In genomic region chr3:90413011-90413396, GRCm38 (mm10) we compare ENCODE assay signal across 14 mouse cellular contexts. TPM values are rescaled to one million over a fixed set of nuclear protein-coding genes. Genes with fewer than 3 reads are reported as not detected.
A peak's percentile ranks its signal among the peaks of the same experiment; 100 is the strongest.
DNase-seq lines count a peak whose midpoint lies in the region; ATAC-seq and TF ChIP-seq lines count a peak whose summit lies in the region.
"Had no signal": no experiment of that assay in that cellular context is flagged by ENCODE, and none has a peak within 500 bp of the region (broad histone marks: within the 10 kb centered on the region; RNA-seq: fewer than 3 reads in every experiment).

No protein-coding gene starts in this region.

- no peak for DNase-seq in cerebellum, adult 11 months
- DNase-seq in hindbrain, embryonic 10.5 days (ENCODE audit: low spot score): no peak
- no peak for DNase-seq in lung, postnatal 4 days
- no peak for DNase-seq in hindbrain, postnatal 0 days (ENCODE audit: low spot score)
- DNase-seq in layer of hippocampus, adult 18-20 months (ENCODE audit: low spot score in 2 of 2): no peak
- DNase-seq: layer of hippocampus, adult 9-11 months had no signal

- 78% methylated on average over 3 of the region's 3 CpGs for WGBS in hindbrain, embryonic 15.5 days
- 78% methylated on average over 3 of the region's 3 CpGs for WGBS in hindbrain, embryonic 10.5 days
- WGBS in lung, embryonic 16.5 days: 35% methylated on average over 3 of the region's 3 CpGs
- WGBS in hindbrain, postnatal 0 days: 79% methylated on average over 3 of the region's 3 CpGs

- H3K9ac ChIP-seq in hindbrain, embryonic 15.5 days: no peak overlapping the region
- H3K9ac ChIP-seq in lung, embryonic 16.5 days (ENCODE audit: low read length): no peak overlapping the region
- no peak overlapping the region for H3K9ac ChIP-seq in hindbrain, postnatal 0 days (replicated peaks; ENCODE audit: low read length)
- H3K9ac ChIP-seq: liver, embryonic 13.5 days had no signal

- H3K9me3 ChIP-seq in hindbrain, embryonic 15.5 days: no peaks in the 10 kb centered on the region
- no peaks in the 10 kb centered on the region for H3K9me3 ChIP-seq in hindbrain, embryonic 10.5 days
- H3K9me3 ChIP-seq in lung, embryonic 16.5 days (ENCODE audit: control insufficient read depth, low read length): no peaks in the 10 kb centered on the region
- H3K9me3 ChIP-seq in hindbrain, postnatal 0 days (ENCODE audit: low read length): no peaks in the 10 kb centered on the region
- H3K9me3 ChIP-seq: G1E; liver, embryonic 13.5 days had no signal

- H3K4me2 ChIP-seq in hindbrain, embryonic 15.5 days: no peak overlapping the region
- no peak overlapping the region for H3K4me2 ChIP-seq in lung, embryonic 16.5 days (ENCODE audit: low read depth, low read length)
- no peak overlapping the region for H3K4me2 ChIP-seq in hindbrain, postnatal 0 days (ENCODE audit: low read depth, low read length)
- H3K4me2 ChIP-seq: liver, embryonic 13.5 days had no signal

- no peak overlapping the region for H3K4me3 ChIP-seq in hindbrain, embryonic 15.5 days
- H3K4me3 ChIP-seq in hindbrain, embryonic 10.5 days: no peak overlapping the region
- H3K4me3 ChIP-seq in lung, embryonic 16.5 days (ENCODE audit: low read length): no peak overlapping the region
- H3K4me3 ChIP-seq in hindbrain, postnatal 0 days (ENCODE audit: low read length): no peak overlapping the region
- H3K4me3 ChIP-seq: liver, embryonic 13.5 days had no signal

- ATAC-seq in cerebellum, adult (ENCODE audit: insufficient number of reproducible peaks, low FRiP score, low TSS enrichment): 0 out of 2 replicates have a peak, but pooled peaks have one; percentile 3
- ATAC-seq in hindbrain, embryonic 15.5 days (ENCODE audit: low FRiP score, low read depth): 0 out of 2 replicates have a peak, but pooled peaks have one; percentile 8
- peak; percentile 47; the same call in 1 of the 2 replicates for ATAC-seq in lung, embryonic 16.5 days (ENCODE audit: low read depth)
- ATAC-seq in hindbrain, postnatal 0 days: peak; percentile 32
- ATAC-seq: midbrain, embryonic 16.5 days had no signal

- H3K27ac ChIP-seq in hindbrain, embryonic 15.5 days (replicated peaks): no peak overlapping the region
- H3K27ac ChIP-seq in hindbrain, embryonic 10.5 days: no peak overlapping the region
- H3K27ac ChIP-seq in lung, embryonic 16.5 days (ENCODE audit: low read length): peak overlapping the region; percentile 23; the same call in 1 of the 2 replicates
- H3K27ac ChIP-seq in hindbrain, postnatal 0 days: no peak overlapping the region
- H3K27ac ChIP-seq: liver, embryonic 13.5 days; macrophage had no signal

- no peaks in the 10 kb centered on the region for H3K4me1 ChIP-seq in hindbrain, embryonic 15.5 days (replicated peaks)
- H3K4me1 ChIP-seq in hindbrain, embryonic 10.5 days (replicated peaks): no peaks in the 10 kb centered on the region
- peaks cover 6% of the 10 kb centered on the region for H3K4me1 ChIP-seq in lung, embryonic 16.5 days (replicated peaks; ENCODE audit: control insufficient read depth, insufficient read depth, low read length)
- H3K4me1 ChIP-seq in hindbrain, postnatal 0 days (ENCODE audit: insufficient read depth, low read length): no peaks in the 10 kb centered on the region

- peaks cover 75% of the 10 kb centered on the region for H3K36me3 ChIP-seq in hindbrain, embryonic 15.5 days
- peaks cover 100% of the 10 kb centered on the region for H3K36me3 ChIP-seq in hindbrain, embryonic 10.5 days
- peaks cover 32% of the 10 kb centered on the region for H3K36me3 ChIP-seq in lung, embryonic 16.5 days (ENCODE audit: control insufficient read depth, insufficient read depth, low read length)
- H3K36me3 ChIP-seq in hindbrain, postnatal 0 days (ENCODE audit: insufficient read depth, low read length): peaks cover 55% of the 10 kb centered on the region

- no peaks in the 10 kb centered on the region for H3K27me3 ChIP-seq in hindbrain, embryonic 15.5 days
- H3K27me3 ChIP-seq in hindbrain, embryonic 10.5 days (ENCODE audit: insufficient read depth, poor library complexity, severe bottlenecking): no peaks in the 10 kb centered on the region
- H3K27me3 ChIP-seq in lung, embryonic 16.5 days (ENCODE audit: control insufficient read depth, insufficient read depth, low read depth, low read length): no peaks in the 10 kb centered on the region
- H3K27me3 ChIP-seq in hindbrain, postnatal 0 days (ENCODE audit: insufficient read depth, low read length): no peaks in the 10 kb centered on the region
- H3K27me3 ChIP-seq: liver, embryonic 13.5 days had no signal

- no peak for TF ChIP-seq CTCF in hindbrain, postnatal 0 days (IDR thresholded peaks at IDR 0.05; ENCODE audit: low read depth)

RNA-seq across cellular contexts. Expression of gene Ints3, which starts 20.4 kb away (rescaled TPM):
- polyA plus RNA-seq in hindbrain, embryonic 15.5 days (2015; fragmentation: Nextera tagmentation; extraction: Ambion mirVana): 34.3 and 35.0 TPM in 2 replicates
- 37.6 and 39.7 TPM in 2 replicates for polyA plus RNA-seq in hindbrain, embryonic 10.5 days (2016; fragmentation: Nextera tagmentation; extraction: Ambion mirVana)
- polyA plus RNA-seq in lung, embryonic 16.5 days (2015; fragmentation: Nextera tagmentation; extraction: Ambion mirVana): 28.7 and 28.8 TPM in 2 replicates
- 58.1 and 71.7 TPM in 2 replicates for total RNA-seq in hindbrain, postnatal 0 days (2014; rRNA removed)
- 19.9 and 20.4 TPM in 2 replicates for polyA plus RNA-seq in hindbrain, postnatal 0 days (2015; fragmentation: Nextera tagmentation; extraction: Ambion mirVana)
- total RNA-seq in layer of hippocampus, adult 18-20 months (2021): 10 to 100 TPM; 65.1 to 68.4 TPM

RNA-seq across cellular contexts. Expression of gene Slc27a3, which starts 23.3 kb away (rescaled TPM):
- polyA plus RNA-seq in hindbrain, embryonic 15.5 days (2015; fragmentation: Nextera tagmentation; extraction: Ambion mirVana): 31.4 and 34.1 TPM in 2 replicates
- polyA plus RNA-seq in hindbrain, embryonic 10.5 days (2016; fragmentation: Nextera tagmentation; extraction: Ambion mirVana): 28.5 and 29.1 TPM in 2 replicates
- polyA plus RNA-seq in lung, embryonic 16.5 days (2015; fragmentation: Nextera tagmentation; extraction: Ambion mirVana): 20.7 and 21.7 TPM in 2 replicates
- 85.1 and 87.2 TPM in 2 replicates for total RNA-seq in hindbrain, postnatal 0 days (2014; rRNA removed)
- polyA plus RNA-seq in hindbrain, postnatal 0 days (2015; fragmentation: Nextera tagmentation; extraction: Ambion mirVana): 28.3 and 30.3 TPM in 2 replicates
- total RNA-seq in layer of hippocampus, adult 18-20 months (2021): 10 to 100 TPM; 12.3 to 12.7 TPM

RNA-seq across cellular contexts. Expression of gene Npr1, which starts 52.7 kb away (rescaled TPM):
- 2.4 and 2.8 TPM in 2 replicates for polyA plus RNA-seq in hindbrain, embryonic 15.5 days (2015; fragmentation: Nextera tagmentation; extraction: Ambion mirVana)
- polyA plus RNA-seq in hindbrain, embryonic 10.5 days (2016; fragmentation: Nextera tagmentation; extraction: Ambion mirVana): 3.0 TPM in 2 replicates
- polyA plus RNA-seq in lung, embryonic 16.5 days (2015; fragmentation: Nextera tagmentation; extraction: Ambion mirVana): 24.3 and 25.0 TPM in 2 replicates
- total RNA-seq in hindbrain, postnatal 0 days (2014; rRNA removed): 3.5 and 6.2 TPM in 2 replicates
- polyA plus RNA-seq in hindbrain, postnatal 0 days (2015; fragmentation: Nextera tagmentation; extraction: Ambion mirVana): 2.8 TPM in 2 replicates
- 1 to 10 TPM; 5.7 to 5.9 TPM for total RNA-seq in layer of hippocampus, adult 18-20 months (2021)
- total RNA-seq: G1E had no signal
- polyA plus RNA-seq: CD4-positive, CD25-positive, alpha-beta regulatory T cell, adult 4 months; G1E had no signal
